Mouse (Mus musculus) layer of hippocampus, postnatal 25 days (tissue): ENCODE measurements around the gene Arl15. TPM values are rescaled to one million over a fixed set of nuclear protein-coding genes. Genes with fewer than 3 reads are reported as not detected.

Experiments used
- DNase-seq, 2 experiments: peaks; one replicate each; pipeline ENCODE4 v3.0.0; 2022; ENCODE audit warnings: mixed read lengths in 2 of 2, low spot score in 1 of 2; ENCODE audit errors: extremely low spot score in 1 of 2
- total RNA-seq, 2 experiments: library from RNA; stranded (reverse); gene quantifications; 2 replicates each; pipeline ENCODE4 v1.2.3; 2021

Gene Arl15
- total RNA-seq, 2 experiments from 2014 or later, result 62.8 to 65.1 TPM

- DNase-seq, result no peak
Observed at GRCm38 (mm10) chr13:113975722-113976121, 181.4 kb downstream of the Arl15 start.

- no peak for DNase-seq
Observed at GRCm38 (mm10) chr13:113976936-113977335, 182.6 kb downstream of the Arl15 start.

GRCm38 (mm10) chr13:113980739-113981460, 186.6 kb downstream of the Arl15 start:
- DNase-seq, result no peak

- no peak for DNase-seq
Observed at GRCm38 (mm10) chr13:113981461-113982000, 187.2 kb downstream of the Arl15 start.

GRCm38 (mm10) chr13:113983633-113984032, 189.3 kb downstream of the Arl15 start:
- no peak for DNase-seq

GRCm38 (mm10) chr13:113984491-113984890, 190.2 kb downstream of the Arl15 start:
- DNase-seq, result no peak

GRCm38 (mm10) chr13:113986864-113987562, 192.7 kb downstream of the Arl15 start:
- DNase-seq, result no peak

- DNase-seq, result no peak
Observed at GRCm38 (mm10) chr13:113990247-113990646, 195.9 kb downstream of the Arl15 start.

- no peak for DNase-seq
Observed at GRCm38 (mm10) chr13:113990701-113991100, 196.4 kb downstream of the Arl15 start.

GRCm38 (mm10) chr13:113993066-113993465, 198.8 kb downstream of the Arl15 start:
- no peak for DNase-seq

GRCm38 (mm10) chr13:113994586-113994985, 200.3 kb downstream of the Arl15 start:
- DNase-seq, result no peak

GRCm38 (mm10) chr13:113995490-113996236, 201.4 kb downstream of the Arl15 start:
- no peak for DNase-seq

- DNase-seq, result no peak
Observed at GRCm38 (mm10) chr13:113998811-113999210, 204.5 kb downstream of the Arl15 start.

- DNase-seq, result no peak
Observed at GRCm38 (mm10) chr13:114003463-114003862, 209.2 kb downstream of the Arl15 start.

- DNase-seq, result no peak
Observed at GRCm38 (mm10) chr13:114004191-114004590, 209.9 kb downstream of the Arl15 start.

GRCm38 (mm10) chr13:114009786-114010185, 215.5 kb downstream of the Arl15 start:
- DNase-seq, result no peak

- no peak for DNase-seq
Observed at GRCm38 (mm10) chr13:114010521-114010920, 216.2 kb downstream of the Arl15 start.

GRCm38 (mm10) chr13:114011019-114011418, 216.7 kb downstream of the Arl15 start:
- no peak for DNase-seq

GRCm38 (mm10) chr13:114017928-114018327, 223.6 kb downstream of the Arl15 start:
- no peak for DNase-seq

- DNase-seq, result no peak
Observed at GRCm38 (mm10) chr13:114023541-114023940, 229.2 kb downstream of the Arl15 start.

- no peak for DNase-seq
Observed at GRCm38 (mm10) chr13:114026306-114026705, 232.0 kb downstream of the Arl15 start.
